Mouse (Mus musculus): ENCODE results near the gene Clnk.

The Clnk gene

GRCm38 (mm10) chr5:38708940-38709581 is 167.6 kb downstream of the Clnk start:
- DNase-seq (ENCODE audit: low spot score) = no peak

DNA sequence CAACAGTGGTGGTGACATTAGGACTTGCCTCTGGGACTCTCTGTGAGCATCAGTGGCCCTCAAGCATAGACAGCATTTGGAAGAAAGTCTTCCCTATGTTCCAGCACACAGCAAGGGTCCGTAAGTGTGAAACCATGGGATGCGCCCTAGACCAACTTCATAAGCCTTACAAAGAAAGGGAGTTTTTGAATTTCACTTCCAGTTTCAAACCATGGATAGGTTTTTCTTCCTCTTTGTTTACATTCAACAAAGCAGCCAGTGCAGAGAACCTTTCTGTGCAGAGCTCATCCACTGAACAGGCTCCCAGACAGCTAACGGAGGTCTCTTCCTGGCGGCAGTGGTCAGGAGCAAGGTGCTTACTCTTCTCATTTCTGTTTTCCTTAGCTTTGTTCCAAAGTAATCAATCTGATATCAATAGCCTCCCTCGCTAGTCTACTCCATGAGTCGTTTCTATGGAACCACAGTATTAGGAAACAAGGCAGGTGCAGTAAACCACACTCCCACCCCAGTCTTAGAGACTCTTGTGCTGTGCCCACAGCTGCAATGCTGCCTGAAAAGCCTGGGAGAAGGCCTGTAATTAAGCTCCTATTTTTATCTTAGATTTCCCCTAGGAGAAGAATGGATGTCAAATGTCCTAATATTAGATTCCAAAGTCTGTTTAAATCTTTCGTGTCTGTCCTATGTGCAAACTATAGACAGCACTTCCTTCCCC is 169.1 kb downstream of the Clnk start:
- DNase-seq (ENCODE audit: low spot score) = no peak

- no peak for DNase-seq (ENCODE audit: low spot score)
Observed at GRCm38 (mm10) chr5:38702941-38703340, 173.7 kb downstream of the Clnk start.

DNA sequence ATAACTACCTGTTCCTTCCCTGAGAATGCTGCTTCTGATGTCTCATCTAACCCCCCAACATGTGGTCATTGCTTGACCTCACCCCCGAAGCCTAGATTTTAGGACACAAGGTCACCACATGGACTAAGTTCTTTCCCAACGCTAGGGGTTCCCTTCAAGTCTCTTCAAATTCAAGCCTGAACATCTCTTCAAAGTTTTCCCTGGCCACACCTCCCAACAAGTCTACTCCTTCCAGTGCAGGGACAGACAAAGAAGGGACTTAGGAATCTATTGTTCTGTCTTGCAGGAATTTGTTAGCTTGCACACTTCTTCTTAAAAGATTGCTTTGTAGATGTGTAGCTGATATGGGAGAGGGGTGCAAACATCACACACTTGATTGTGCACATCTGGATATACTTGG is 174.5 kb downstream of the Clnk start:
- no peak for DNase-seq (ENCODE audit: low spot score)

DNA sequence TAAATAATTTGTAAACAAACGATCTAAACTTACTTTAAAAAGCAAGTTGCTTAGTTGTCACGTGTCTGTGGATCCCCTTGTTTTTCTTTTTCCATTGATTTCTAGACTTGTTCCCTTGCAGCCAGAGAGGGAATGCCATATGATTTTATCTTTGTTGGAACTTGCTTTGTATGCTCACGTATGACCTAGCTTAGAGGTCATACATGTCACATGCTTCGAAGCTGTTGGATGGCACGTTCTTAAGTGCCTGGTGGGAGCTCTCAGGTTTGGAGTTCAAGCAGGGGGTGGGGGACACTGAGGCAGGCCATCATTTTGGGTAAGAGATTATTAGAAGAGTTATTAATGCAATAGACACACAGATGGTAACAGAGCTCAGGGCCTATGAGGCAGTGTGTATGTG is 178.1 kb downstream of the Clnk start:
- DNase-seq (ENCODE audit: low spot score) = no peak

DNA sequence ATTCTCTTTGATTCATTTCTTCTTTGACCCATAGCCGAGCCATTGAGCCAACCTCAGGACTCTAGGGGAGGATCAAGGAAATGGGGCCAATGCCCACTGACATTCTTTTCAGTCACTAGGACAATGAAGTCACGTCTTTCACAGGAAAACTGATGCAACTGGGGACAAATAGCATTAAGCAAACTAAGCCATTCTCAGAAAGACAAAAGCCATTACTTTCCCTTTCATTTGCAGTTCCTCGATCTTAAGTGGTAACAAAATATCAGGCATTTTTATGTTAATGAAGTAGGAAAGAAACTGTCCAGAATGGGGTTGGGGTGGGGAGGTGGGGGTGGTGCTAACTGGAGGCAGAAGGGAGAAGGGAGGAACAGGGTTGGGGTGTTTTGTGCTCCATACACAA is 178.6 kb downstream of the Clnk start:
- DNase-seq (ENCODE audit: low spot score) = no peak

- peak; percentile 55 for DNase-seq (ENCODE audit: low spot score)
Observed at GRCm38 (mm10) chr5:38696616-38697375, 179.8 kb downstream of the Clnk start.

- DNase-seq (ENCODE audit: low spot score) = no peak
Observed at GRCm38 (mm10) chr5:38692859-38693258, 183.8 kb downstream of the Clnk start.

- no peak for DNase-seq (ENCODE audit: low spot score)
Observed at GRCm38 (mm10) chr5:38689186-38689585, 187.4 kb downstream of the Clnk start.

DNA sequence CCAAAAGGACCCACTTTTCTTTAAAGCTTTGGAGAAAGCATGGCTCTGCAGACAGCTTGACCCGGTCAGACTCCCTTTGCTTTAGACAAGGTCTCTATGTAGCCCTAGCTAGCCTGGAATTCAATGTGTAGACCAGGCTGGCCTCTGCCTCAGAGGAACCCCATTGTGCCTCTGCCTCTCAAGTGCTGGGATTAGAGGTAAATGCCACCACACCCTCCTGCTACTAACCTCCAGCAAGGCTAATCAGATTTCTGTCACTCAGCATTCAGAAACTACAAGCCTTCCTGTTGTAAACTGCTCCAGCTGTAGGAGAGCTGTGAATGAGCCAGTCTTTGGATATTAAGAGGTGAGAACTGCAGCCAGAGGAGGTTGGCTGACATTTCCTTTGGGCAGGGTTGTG is 188.9 kb downstream of the Clnk start:
- no peak for DNase-seq (ENCODE audit: low spot score)

DNA sequence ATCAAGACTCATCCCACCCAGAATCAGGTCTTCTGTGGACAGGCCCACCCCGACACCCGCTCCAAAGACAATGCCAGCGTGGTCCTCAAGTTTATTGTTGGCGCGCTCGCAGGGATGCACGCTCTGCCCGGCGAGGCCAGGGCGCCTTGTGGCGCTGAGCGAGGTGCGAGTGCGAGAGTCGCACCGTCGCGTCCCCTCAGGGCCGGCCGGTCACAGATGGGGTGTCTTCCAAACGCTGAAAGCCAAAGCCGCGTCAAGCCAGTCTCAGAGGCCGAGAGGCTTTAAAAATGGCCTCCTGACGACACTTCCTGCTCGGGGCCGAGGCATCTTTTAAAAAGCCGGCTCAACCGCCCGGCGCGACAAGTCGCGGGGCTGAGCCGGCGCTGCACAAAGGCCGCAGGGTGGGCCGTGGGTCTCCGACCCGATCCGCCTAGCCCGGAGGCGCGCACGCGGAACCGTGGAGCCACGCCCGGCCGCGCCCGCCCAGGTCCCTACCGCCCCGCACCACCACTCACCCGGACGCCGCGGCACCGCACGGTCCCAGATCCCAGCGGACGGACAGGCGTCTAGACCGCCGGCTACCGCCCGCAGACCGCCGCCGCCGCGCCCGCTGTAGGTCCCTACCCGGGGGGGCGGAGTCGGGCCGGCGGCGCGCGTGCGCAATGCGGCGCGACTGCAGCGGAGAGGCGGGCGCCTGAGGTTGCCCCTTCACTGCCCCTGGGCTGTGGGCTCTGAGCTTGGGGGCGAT is 192.3 kb downstream of the Clnk start, which contains the start of gene Zfp518b:
Gene Zfp518b (minus strand): TSS at position 663 of the 748 bp plus-strand sequence.
- peak; percentile 87 for DNase-seq (ENCODE audit: low spot score)

DNA sequence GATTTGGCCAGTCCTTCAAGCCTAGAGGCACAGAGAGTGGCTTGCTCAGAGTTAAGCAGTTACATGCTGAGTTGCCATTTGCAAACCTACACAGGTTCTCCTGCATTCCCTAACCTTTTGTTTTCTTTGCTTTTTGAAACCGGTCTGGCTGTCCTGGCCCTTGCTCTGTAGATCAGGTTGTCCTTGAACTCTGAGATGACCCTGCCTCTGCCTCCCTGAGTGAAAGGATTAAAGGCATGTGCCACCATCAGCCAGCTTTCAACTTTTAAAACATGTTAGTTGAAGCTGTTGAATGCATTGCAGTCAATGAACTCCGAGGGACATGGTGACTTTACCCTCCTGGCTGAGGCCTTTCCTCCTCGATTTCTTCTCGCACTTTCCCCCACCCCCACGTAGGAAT is 217.8 kb downstream of the Clnk start:
- no peak for DNase-seq (ENCODE audit: low spot score)
